Mouse (Mus musculus) testis, postnatal 10 days (tissue): Measurements from ENCODE around the gene Plpp7.

Source experiments
- DNase-seq: peaks from one replicate; pipeline ENCODE4 v3.0.0; 2021; ENCODE audit warnings: low spot score

Plpp7 gene

GRCm38 (mm10) chr2:32139377-32139776 is 44.0 kb downstream of the Plpp7 start:
- DNase-seq, result no peak

DNA sequence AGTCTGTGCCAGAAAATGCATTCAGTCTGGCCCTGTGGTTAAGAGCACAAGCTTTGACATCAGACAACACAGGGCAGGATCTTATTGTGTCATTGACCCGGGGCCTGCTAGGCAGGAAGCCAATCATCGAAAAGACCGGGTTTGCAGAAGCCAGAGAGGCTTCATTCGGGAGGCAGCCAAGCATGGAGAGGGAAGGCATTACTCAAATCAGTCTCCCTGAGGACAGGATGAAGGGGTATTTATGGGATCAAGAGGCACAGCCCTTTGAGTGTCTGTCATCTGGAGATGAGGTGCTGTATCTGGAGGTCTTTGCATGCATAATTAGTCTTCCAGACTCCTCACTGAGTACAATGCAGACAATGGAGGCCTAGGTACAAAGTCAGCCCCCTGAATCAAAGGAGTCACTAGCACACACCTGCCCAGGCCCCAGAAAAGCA is 45.2 kb downstream of the Plpp7 start:
- DNase-seq, result no peak

DNA sequence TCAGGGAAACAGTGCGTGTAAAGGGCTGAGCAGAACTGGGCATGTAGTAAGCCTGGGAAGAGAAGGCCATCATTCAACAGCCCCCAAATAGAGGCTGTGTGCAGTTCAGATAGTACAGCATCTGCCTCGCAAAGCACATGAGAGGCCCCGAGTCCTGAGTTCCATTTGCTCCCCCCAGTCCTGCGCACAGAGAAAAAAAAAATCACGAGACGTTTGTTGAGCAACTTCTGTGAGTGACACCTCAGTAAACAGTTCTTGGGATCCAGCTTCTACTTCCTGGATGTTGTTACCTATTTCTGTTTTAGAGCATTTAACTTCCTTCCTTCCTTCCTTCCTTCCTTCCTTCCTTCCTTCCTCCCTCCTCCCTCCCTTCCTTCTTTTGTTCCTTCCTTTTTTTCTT is 46.3 kb downstream of the Plpp7 start:
- no peak for DNase-seq

GRCm38 (mm10) chr2:32142368-32142767 is 47.0 kb downstream of the Plpp7 start:
- no peak for DNase-seq

DNA sequence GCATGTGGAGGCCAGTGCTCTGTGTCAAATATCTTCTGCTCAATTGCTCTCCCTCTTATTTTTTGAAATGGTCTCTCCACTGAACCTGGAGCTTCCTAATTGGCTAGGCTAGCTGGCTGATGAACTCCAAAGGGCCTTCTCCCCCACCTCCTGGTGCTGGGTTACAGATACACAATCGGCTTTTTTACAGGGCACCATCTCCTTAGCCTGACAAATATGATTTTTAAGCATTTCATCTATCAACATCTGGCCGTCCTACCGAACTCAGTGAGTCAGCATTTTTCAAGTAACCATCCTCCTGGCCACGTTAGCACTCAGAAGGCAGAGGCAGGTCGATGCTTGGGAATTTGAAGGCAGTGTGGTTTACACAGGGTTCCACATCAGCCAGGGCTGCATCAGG is 49.3 kb downstream of the Plpp7 start:
- no peak for DNase-seq

DNA sequence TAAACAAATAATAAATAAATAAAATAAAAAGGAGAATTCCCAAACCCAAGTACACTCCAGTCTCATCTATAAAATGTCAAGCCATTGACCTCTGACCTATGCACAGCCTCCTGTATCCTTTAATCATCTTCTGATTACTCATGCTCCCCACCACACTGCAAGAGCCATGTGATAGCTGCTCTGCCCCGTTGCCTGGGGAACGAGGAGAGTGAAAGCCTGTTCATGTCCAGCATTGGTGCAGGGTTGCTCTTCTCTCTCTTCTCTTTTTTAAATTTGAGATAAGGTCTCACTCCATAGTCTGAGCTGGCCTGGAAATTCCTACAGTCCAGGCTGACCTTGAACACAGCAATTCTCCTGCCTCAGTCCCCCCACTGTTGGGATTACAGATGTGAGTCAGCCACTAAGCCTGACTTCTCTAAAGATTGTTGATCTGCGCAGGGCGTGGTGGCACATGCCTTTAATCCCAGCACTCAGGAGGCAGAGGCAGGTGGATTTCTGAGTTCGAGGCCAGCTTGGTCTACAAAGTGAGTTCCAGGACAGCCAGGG is 51.4 kb downstream of the Plpp7 start:
- DNase-seq, result no peak

DNA sequence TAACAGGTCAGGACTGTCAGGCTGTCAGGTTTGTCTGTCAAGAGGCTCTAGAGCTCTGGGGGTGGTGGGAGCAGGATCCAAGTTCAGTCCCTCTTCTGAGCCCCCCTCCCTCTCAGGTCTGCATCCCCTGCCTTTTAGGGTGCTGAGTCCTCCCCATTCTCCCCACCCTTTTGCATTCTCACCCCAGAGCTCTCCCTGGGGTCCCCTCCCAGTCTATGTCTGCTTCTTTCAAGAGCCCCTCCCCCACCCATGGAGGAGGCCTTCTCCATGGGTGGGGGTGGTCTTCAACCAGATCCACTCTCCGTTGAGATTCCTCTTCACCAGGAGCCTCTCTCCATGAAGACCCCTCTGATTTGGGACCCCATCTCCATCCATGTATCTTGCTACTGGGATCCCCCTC is 54.8 kb downstream of the Plpp7 start:
- DNase-seq, result no peak

- DNase-seq, result no peak
Observed at GRCm38 (mm10) chr2:32150562-32150923, 55.2 kb downstream of the Plpp7 start.

- DNase-seq, result peak; percentile 84
Observed at GRCm38 (mm10) chr2:32150924-32151659, 55.8 kb downstream of the Plpp7 start, which contains the start of gene Prrc2b. Gene Prrc2b, plus strand, starts transcription at chr2:32151082.

DNA sequence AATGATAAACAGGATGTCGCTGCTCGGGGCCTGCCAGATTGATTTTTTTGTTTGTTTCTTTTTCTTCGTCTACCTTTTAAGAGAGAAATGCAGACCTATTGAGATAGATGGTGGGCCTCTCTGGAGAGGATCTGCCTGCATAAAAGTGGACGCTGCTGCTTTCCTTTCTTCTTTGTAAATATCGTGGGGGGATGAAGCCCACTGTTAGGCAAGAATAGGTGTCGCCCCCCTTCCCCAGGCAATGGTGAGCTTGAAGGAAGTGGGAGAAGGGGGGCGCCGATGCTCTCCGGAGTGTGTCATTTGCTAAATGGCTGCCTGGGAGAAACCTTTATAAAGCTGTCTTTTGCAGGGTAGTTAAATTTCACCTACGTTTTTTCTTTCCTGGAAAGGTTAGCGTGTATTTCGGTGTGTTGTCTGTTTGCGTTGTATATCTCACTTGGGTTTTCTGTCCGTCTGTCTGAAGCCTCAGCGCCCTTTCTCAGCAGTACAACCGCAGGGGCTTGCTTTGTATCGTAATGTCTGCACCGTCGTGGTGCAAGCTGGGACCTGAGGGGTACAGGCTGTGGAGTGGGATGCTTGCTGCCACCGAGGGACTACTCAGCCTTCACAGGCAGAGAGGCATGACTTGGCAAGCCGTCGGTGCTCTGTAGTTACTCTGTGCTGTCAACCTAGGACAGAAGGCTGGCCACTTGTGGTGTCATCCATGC is 56.5 kb downstream of the Plpp7 start:
- DNase-seq, result no peak

DNA sequence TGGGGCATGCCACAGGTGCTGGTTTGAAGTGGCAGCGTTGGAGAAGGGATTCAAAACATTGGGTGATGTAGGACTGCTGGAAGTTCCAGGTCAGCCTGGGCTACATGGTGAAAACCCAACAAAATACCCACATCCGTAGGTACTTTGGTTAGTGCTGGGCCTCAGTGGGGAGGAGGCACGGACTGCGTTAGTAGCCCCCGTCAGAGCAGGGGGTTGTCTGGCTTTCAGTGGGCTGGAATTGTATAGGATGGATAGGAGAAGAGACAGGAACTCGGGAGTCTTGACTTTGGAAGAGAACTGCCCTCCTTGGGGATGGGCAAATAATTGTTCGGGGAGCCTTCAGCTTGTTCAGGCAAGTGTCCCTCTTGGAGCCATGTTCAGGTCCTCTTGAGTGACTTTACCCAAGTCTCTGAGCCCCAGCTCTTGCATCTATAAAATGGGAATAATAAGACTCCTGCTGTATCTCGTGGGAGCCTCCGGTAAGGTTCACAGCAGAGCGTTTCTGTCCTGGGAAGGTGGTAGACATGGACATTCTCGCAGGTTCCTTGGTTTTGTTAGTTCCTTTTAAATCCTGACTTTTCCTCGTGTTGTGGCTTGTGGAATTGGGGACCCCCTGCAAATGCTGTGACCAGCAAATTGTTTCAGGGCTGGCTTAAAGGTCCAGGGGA is 57.2 kb downstream of the Plpp7 start:
- no peak for DNase-seq

DNA sequence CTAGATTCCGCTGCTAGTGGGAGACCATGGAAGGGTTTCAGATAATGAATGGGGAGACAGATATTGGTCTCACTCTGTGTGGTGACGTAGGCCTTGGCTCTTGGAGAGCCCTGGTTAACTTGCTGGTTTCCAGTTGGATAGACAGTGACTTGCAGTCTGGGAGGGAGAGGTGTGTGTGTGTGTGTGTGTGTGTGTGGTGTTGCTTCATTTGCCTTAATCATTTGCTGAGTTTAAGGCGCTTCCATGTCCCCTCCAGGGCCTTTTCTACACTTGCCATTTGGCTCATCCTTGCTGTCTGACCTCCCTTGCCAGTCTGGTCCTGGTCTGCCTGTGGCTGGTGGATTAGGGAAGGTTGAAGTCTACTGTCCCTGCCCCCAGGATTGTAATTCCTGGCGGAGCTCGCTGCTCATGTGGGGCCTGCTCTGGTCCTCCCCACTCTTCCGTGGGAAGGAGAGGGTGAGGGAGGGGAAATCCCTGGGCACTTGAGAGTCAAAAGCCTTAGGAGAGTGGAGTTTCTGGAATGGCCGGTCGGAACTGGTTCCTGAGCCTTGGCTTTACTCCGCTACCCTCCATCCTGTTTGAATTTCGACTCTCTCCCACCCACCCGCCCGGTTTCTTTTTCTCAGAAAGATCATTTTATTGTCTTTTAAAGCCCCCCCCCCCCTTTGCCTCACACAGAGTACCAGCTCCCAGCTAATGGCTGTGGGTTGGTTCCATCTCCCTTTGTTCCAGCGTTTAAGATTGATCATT is 57.9 kb downstream of the Plpp7 start:
- no peak for DNase-seq

GRCm38 (mm10) chr2:32153791-32154119 is 58.4 kb downstream of the Plpp7 start:
- no peak for DNase-seq

- DNase-seq, result no peak
Observed at GRCm38 (mm10) chr2:32154334-32154997, 59.1 kb downstream of the Plpp7 start.

DNA sequence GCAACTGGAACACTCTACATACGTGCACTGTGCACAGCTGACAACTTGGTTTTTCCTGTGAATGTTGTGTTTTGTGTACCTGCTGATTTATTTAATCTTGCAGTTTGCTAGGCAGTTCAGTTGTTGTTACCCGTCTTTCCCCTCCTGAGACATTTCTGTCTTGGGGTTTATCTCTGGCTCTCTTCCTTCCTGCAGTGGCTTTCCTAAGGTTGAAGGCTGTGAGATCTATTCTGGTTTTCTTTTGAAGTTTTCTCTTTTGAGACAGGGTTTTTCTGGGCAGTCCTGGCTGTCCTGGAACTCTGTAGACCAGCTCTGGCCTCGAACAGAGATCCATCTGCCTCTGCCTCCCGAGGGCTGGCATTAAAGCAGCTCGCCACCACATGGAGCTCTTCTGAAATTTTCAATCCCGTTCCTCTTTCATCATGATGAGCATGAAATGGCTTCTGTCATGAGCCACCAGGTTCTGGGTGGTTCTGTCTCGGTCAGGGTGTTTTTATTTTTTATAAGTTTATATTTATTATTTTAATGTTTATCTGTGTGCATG is 59.7 kb downstream of the Plpp7 start:
- no peak for DNase-seq

GRCm38 (mm10) chr2:32155614-32156013 is 60.3 kb downstream of the Plpp7 start:
- DNase-seq, result no peak

GRCm38 (mm10) chr2:32156645-32157044 is 61.3 kb downstream of the Plpp7 start:
- DNase-seq, result no peak

DNA sequence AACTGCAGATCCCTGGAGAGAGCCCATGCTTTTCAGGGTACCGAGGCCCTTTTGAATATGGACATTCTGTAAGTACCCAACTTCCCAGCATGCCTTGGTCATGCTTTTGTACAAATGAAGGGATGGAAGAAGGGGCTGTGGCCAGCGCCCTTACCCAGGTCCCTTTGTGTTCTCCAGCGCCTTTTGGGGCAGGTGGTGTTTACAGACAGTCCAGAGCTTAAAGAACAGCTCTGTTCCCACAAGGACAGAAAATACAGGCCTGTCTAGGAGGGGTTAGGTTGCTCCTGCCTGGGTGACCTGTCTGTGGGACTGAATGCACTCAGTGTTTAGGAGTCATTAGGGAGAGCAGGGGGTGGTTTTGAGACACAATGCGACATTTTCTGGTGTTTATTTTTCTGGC is 62.0 kb downstream of the Plpp7 start:
- no peak for DNase-seq

DNA sequence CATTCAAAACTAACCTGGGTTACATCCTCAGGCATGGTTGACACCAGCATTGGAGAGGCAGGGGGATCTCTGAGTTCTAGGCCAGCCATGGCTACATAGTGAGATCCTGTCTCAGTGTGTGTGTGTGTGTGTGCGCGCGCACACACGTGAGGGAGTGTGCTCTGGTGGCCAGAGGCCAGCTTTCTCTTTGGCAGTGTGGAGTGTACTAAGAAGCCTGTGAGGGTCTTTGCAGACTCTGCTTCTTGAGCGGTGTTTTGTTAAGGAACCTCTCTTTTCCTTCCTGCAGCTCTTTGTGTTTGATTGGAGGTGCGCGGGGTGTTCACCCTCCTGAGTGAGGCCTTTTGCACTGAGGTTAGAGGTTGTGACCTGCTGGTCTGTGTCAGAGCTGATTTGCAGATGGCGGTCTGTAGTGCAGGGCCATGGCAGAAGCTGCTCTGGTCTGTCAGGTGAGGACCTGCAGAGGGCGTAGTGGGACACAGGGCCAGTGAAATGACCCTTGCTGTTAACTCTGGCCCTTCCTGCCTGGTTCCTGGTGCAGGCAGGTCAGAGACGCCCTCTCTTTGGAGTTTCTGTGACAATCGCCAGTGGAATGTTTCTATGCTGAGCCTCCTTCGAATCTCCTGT is 63.4 kb downstream of the Plpp7 start:
- no peak for DNase-seq
